8 mouse cellular contexts compared by ENCODE assay signal in genomic region chr14:99611435-99611834, GRCm38 (mm10).
"Had no signal": no experiment of that assay in that cellular context is flagged by ENCODE, and none has a peak within 500 bp of the region (broad histone marks: within the 10 kb centered on the region; RNA-seq: fewer than 3 reads in every experiment).

No protein-coding gene starts in this region.

- DNase-seq: kidney, adult 2 months; kidney, postnatal 14 days; lung, adult 2 months; lung, postnatal 36 days; right cerebral cortex, adult 18-20 months; thymus, postnatal 14 days had no signal

- ATAC-seq: lung, postnatal 0 days; midbrain, embryonic 15.5 days had no signal
